Mouse (Mus musculus) lung, embryonic 14.5 days (tissue): ENCODE results near the gene Pbrm1. TPM values are rescaled to one million over a fixed set of nuclear protein-coding genes. Genes with fewer than 3 reads are reported as not detected.

Experiments
- ATAC-seq: fragments of 200-750 bp; cut with Nextera tagmentation; 2 replicates; pipeline ENCODE4 v1.8.0; 2017; ENCODE audit warnings: mild to moderate bottlenecking, moderate TSS enrichment, moderate library complexity; ENCODE audit not compliant: insufficient read depth
- DNase-seq: peaks from one replicate; pipeline ENCODE4 v3.0.0-alpha.2; 2015
- H3K27ac ChIP-seq: fragments of 300-500 bp; sonication (generic); 2 replicates; pipeline ENCODE4 v1.5.1; 2014; ENCODE audit warnings: low read depth, mild to moderate bottlenecking, moderate library complexity
- H3K27me3 ChIP-seq: fragments of 300-500 bp; sonication (generic); 2 replicates; pipeline ENCODE4 v1.6.1; 2014; ENCODE audit warnings: low read length, control low read depth; ENCODE audit not compliant: insufficient read depth
- H3K36me3 ChIP-seq: fragments of 300-500 bp; sonication (generic); 2 replicates; pipeline ENCODE4 v1.6.1; 2014; ENCODE audit warnings: control low read depth; ENCODE audit not compliant: insufficient read depth
- H3K4me1 ChIP-seq: fragments of 300-500 bp; sonication (generic); 2 replicates; pipeline ENCODE4 v1.6.1; 2014; ENCODE audit warnings: antibody characterized with exemption, control low read depth; ENCODE audit not compliant: insufficient read depth
- H3K4me2 ChIP-seq: fragments of 300-500 bp; sonication (generic); 2 replicates; pipeline ENCODE4 v1.6.1; 2014; ENCODE audit warnings: mild to moderate bottlenecking
- H3K4me3 ChIP-seq: fragments of 300-500 bp; sonication (generic); 2 replicates; pipeline ENCODE4 v1.5.1; 2014; ENCODE audit warnings: low read depth, low read length
- H3K9ac ChIP-seq: fragments of 300-500 bp; sonication (generic); 2 replicates; pipeline ENCODE4 v1.6.1; 2014
- H3K9me3 ChIP-seq: fragments of 300-500 bp; sonication (generic); 2 replicates; pipeline ENCODE4 v1.6.1; 2016; ENCODE audit warnings: low read depth, low read length, control low read depth
- CTCF ChIP-seq: IDR thresholded peaks from 2 replicates; pipeline ENCODE4 v1.5.1; 2016; ENCODE audit warnings: antibody characterized with exemption, low read depth
- WGBS: fragments of 180-500 bp; shearing (Covaris S2); extraction: QIAGEN DNeasy Blood & Tissue Kit; methylation state at CpG from one replicate; pipeline ENCODE4 v1.1.7; 2014; 5-methylcytosine and 5-hydroxymethylcytosine counted together
- polyA plus RNA-seq: library from polyadenylated mRNA; unstranded; fragments of >200 nt; fragmentation: Nextera tagmentation; extraction: Ambion mirVana; gene quantifications from 2 replicates; pipeline ENCODE4 v1.2.1, GENCODE M21; 2014

Pbrm1 gene
- polyA plus RNA-seq, 1 experiment from 2014 or later: 110 TPM

DNA sequence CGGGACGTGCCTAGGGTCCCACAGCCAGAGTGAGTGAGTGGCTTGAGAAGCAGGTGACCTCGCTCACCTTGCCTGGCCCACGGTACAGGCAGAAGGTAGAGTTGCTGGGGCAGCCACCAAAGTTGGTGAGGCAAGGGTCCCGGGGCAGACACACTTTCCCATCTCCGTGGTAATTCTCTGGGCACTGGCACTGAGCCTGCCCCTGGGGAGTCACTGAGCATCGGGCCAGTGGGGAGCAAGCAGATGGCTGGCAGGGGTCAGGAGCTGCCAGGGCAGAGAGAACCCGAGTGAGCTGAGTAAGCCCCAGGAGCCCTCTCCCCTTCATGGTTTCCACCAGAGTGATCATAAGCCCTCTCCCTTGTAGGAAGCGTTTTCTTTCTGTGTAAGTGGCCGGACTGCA is 142.7 kb downstream of the Pbrm1 start:
- H3K9me3 ChIP-seq: no peaks in the 10 kb centered on the region
- no peaks in the 10 kb centered on the region for H3K27me3 ChIP-seq
- H3K27ac ChIP-seq: no peak overlapping the region
- DNase-seq: no peak
- H3K4me1 ChIP-seq: 0 out of 2 replicates have a peak, but pooled peaks cover 3% of the 10 kb centered on the region
- H3K36me3 ChIP-seq: no peaks in the 10 kb centered on the region
- H3K4me3 ChIP-seq: no peak overlapping the region
- WGBS: 61% methylated on average over 10 of the region's 10 CpGs
- no peak for TF ChIP-seq CTCF
- no peak for ATAC-seq
- no peak overlapping the region for H3K4me2 ChIP-seq
- H3K9ac ChIP-seq: no peak overlapping the region

DNA sequence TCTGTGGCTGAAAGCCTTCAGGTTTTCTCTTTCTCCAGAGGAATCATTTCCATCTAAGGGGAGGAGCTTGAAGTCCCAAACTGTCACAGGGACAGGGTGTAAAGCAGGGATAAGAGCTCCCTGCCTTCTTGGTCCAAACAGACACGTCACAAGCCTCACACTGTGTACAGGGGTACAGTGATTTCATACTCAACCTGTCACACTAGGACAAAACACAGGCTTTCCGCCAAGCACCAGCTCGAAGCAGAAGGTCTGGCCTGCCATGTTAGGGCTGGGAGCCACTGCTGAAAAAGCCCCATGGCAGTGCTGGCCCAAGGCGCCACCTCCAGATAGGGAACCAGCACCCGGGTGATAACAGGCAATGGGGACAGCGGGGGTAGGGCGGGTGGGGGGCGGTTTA is 145.1 kb downstream of the Pbrm1 start:
- Histone ChIP-seq H3K9ac (no peak overlapping the region), H3K36me3 (no peaks in the 10 kb centered on the region), H3K4me2 (no peak overlapping the region), H3K27me3 (no peaks in the 10 kb centered on the region), H3K4me1 (0 out of 2 replicates have a peak, but pooled peaks cover 3% of the 10 kb centered on the region), H3K4me3 (no peak overlapping the region), H3K9me3 (no peaks in the 10 kb centered on the region), H3K27ac (no peak overlapping the region)
- whole genome bisulfite sequencing: 66% methylated on average over 8 of the region's 8 CpGs
- DNase-seq (no peak), ATAC-seq (no peak)
- no peak for TF ChIP-seq CTCF

- Histone ChIP-seq H3K4me2 (no peak overlapping the region), H3K4me3 (no peak overlapping the region), H3K27me3 (no peaks in the 10 kb centered on the region), H3K27ac (no peak overlapping the region), H3K9ac (no peak overlapping the region), H3K36me3 (peaks cover 1% of the 10 kb centered on the region; the same call in 1 of the 2 replicates), H3K9me3 (no peaks in the 10 kb centered on the region), H3K4me1 (0 out of 2 replicates have a peak, but pooled peaks cover 3% of the 10 kb centered on the region)
- WGBS: 59% methylated on average over 2 of the region's 2 CpGs
- no peak for TF ChIP-seq CTCF
- DNase-seq: no peak
- no peak for ATAC-seq
Observed at GRCm38 (mm10) chr14:31165010-31165409, 146.1 kb downstream of the Pbrm1 start.

DNA sequence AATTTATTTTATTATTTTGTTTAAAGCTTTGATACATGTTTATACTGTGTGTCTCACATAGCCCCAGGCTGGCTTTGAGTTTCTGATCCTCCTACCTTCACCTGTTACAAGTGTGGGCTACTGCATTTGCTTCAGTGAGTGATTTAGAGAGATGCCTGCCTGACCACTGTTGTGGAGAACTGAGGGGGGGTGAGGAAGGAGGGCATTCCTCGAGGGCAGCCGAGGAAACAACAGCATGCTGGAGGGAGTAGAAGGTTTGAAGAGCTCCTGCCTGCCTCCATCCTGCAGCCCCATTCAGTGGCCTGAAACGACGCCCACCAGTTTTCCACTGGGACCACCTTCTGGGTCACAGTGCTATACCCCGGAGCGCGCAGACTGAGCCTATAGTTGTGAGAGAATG is 146.5 kb downstream of the Pbrm1 start:
- ATAC-seq: no peak
- H3K4me2 ChIP-seq: peak overlapping the region; percentile 7; the same call in 1 of the 2 replicates
- WGBS: 51% methylated on average over 7 of the region's 7 CpGs

GRCm38 (mm10) chr14:31165991-31166630 is 147.2 kb downstream of the Pbrm1 start:
- Histone ChIP-seq H3K9ac (no peak overlapping the region), H3K4me3 (peak overlapping the region; percentile 23), H3K4me2 (peak overlapping the region; percentile 52), H3K36me3 (peaks cover 12% of the 10 kb centered on the region), H3K27me3 (no peaks in the 10 kb centered on the region), H3K27ac (no peak overlapping the region), H3K9me3 (no peaks in the 10 kb centered on the region), H3K4me1 (0 out of 2 replicates have a peak, but pooled peaks cover 3% of the 10 kb centered on the region)
- ATAC-seq (no peak), DNase-seq (no peak)
- no peak for TF ChIP-seq CTCF
- WGBS: 33% methylated on average over 10 of the region's 10 CpGs

More for the DNA sequence above, 146.5 kb downstream of the Pbrm1 start:
- Histone ChIP-seq H3K9ac (no peak overlapping the region), H3K36me3 (peaks cover 6% of the 10 kb centered on the region), H3K27ac (no peak overlapping the region), H3K9me3 (no peaks in the 10 kb centered on the region), H3K4me3 (no peak overlapping the region), H3K27me3 (no peaks in the 10 kb centered on the region), H3K4me1 (0 out of 2 replicates have a peak, but pooled peaks cover 3% of the 10 kb centered on the region)
- DNase-seq: no peak
- no peak for TF ChIP-seq CTCF

GRCm38 (mm10) chr14:31166827-31167226 is 147.9 kb downstream of the Pbrm1 start:
- WGBS: 57% methylated on average over 9 of the region's 9 CpGs
- H3K4me1 ChIP-seq: 0 out of 2 replicates have a peak, but pooled peaks cover 3% of the 10 kb centered on the region

DNA sequence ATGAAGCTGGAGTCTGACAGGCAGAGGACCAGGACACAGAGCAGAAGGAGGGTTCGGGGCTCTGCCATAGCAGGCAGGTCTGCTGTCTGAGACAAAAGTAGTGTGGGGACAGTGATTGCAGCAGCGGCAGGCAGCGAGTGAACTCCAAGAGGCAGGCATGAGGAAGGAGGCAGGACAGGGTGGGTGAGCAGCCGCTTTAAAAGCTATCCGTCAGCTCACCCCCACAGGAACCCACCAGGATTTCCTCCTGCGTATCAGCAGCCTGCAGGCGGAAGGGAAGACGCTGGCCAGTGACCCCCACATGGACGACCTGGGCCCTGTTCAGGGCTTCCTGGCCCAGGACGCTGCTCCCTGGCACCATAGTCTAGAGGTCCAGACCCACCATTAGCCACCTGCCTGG is 149.5 kb downstream of the Pbrm1 start, which contains the start of gene Stab1:
TSS of gene Stab1 (minus strand) at position 217 of the 400 bp plus-strand sequence.
- H3K9ac ChIP-seq: peak within 1 kb of the TSS; percentile 40
- TF ChIP-seq CTCF: no peak
- H3K4me1 ChIP-seq: 0 out of 2 replicates have a peak, but pooled peaks cover 3% of the 10 kb centered on the region
- peak within 1 kb of the TSS; percentile 52 for H3K4me2 ChIP-seq
- peak within 1 kb of the TSS; percentile 58; the same call in 1 of the 2 replicates for H3K27ac ChIP-seq
- peak within 1 kb of the TSS; percentile 23 for H3K4me3 ChIP-seq
- 32% methylated on average over 10 of the region's 10 CpGs for WGBS
- H3K9me3 ChIP-seq: no peaks in the 10 kb centered on the region
- H3K27me3 ChIP-seq: no peaks in the 10 kb centered on the region
- H3K36me3 ChIP-seq: peaks cover 35% of the 10 kb centered on the region
- DNase-seq (peak; percentile 65), ATAC-seq (peak; percentile 12; the same call in 1 of the 2 replicates)

More at GRCm38 (mm10) chr14:31166827-31167226, 147.9 kb downstream of the Pbrm1 start:
- H3K9me3 ChIP-seq: no peaks in the 10 kb centered on the region
- no peak overlapping the region; the same call in 1 of the 2 replicates for H3K9ac ChIP-seq
- H3K27ac ChIP-seq: no peak overlapping the region
- H3K27me3 ChIP-seq: no peaks in the 10 kb centered on the region
- DNase-seq: no peak
- peak overlapping the region; percentile 52 for H3K4me2 ChIP-seq
- TF ChIP-seq CTCF: no peak
- peak overlapping the region; percentile 23 for H3K4me3 ChIP-seq
- H3K36me3 ChIP-seq: peaks cover 19% of the 10 kb centered on the region
- no peak for ATAC-seq
